Mouse (Mus musculus) cerebellum, adult 18-20 months (tissue): ENCODE data around the gene Vmn1r176.
"Not testable (repeated sequence)": the region's sequence is repeated elsewhere in the genome, so short reads cannot be mapped to it uniquely, and the experiment has no call there.

ENCODE experiments used
- DNase-seq, 2 experiments: peaks; one replicate each; pipeline ENCODE4 v3.0.0; 2021

Vmn1r176 gene

GRCm38 (mm10) chr7:23837272-23837671 is at the start of gene Vmn1r176:
Gene Vmn1r176 (minus strand): TSS chr7:23837372.
- DNase-seq, result not testable (repeated sequence)

GRCm38 (mm10) chr7:23876918-23877317 is 39.7 kb upstream of the Vmn1r176 start:
- not testable (repeated sequence) for DNase-seq

- DNase-seq, result not testable (repeated sequence)
These were observed 29.2 kb upstream of the Vmn1r176 start, which contains the start of gene Vmn1r177 for GRCm38 (mm10) chr7:23866349-23866748. Gene Vmn1r177 (minus strand): TSS chr7:23866449.

GRCm38 (mm10) chr7:23810543-23810942 is 26.6 kb downstream of the Vmn1r176 start, which contains the start of gene Vmn1r175:
Gene Vmn1r175 (minus strand): TSS chr7:23810643.
- DNase-seq, result not testable (repeated sequence)

- DNase-seq, result no peak
These were observed 52.6 kb downstream of the Vmn1r176 start for GRCm38 (mm10) chr7:23784526-23784925.
